Mouse (Mus musculus): ENCODE results near the gene Gypa.
A peak's percentile ranks its signal among the peaks of the same experiment; 100 is the strongest.

Gypa gene

GRCm38 (mm10) chr8:80541836-80542235 is 48.3 kb downstream of the Gypa start:
- DNase-seq (ENCODE audit: low spot score), result peak; percentile 57

- DNase-seq (ENCODE audit: low spot score), result no peak
These were observed 56.9 kb downstream of the Gypa start for GRCm38 (mm10) chr8:80550436-80550835.

- DNase-seq (ENCODE audit: low spot score), result no peak
These were observed 57.7 kb downstream of the Gypa start for GRCm38 (mm10) chr8:80551303-80551702.

- DNase-seq (ENCODE audit: low spot score), result no peak
These were observed 61.4 kb downstream of the Gypa start for GRCm38 (mm10) chr8:80554991-80555390.
